Mouse (Mus musculus) urinary bladder, adult 18-20 months (tissue): ENCODE data around the gene Grsf1.
A peak's percentile ranks its signal among the peaks of the same experiment; 100 is the strongest.

Experiments
- DNase-seq, 2 experiments: peaks; one replicate each; pipeline ENCODE4 v3.0.0; 2022; ENCODE audit warnings: low spot score in 2 of 2, mixed read lengths in 2 of 2

The Grsf1 gene

GRCm38 (mm10) chr5:88630883-88631282, 45.1 kb downstream of the Grsf1 start:
- DNase-seq, result peak in 1 of 2 experiments; percentile 22

DNA sequence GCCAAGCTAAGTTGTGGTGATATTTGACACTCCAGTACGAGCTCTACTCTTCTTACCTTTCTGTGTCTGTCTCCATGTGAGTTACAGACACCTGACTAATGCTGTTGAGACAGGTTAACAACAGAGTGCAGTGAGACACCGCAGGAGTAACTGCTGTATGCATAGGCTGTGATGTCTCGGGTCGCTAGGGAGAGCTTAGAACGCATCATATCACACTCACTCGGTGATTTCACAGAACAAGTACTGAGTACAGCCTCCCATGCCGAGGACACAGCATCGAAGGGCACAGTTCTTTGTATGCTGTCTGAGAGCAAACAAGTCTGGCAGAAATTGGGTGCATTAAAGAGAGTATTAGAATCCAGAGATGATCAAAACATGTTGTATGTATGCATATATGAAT, 46.0 kb downstream of the Grsf1 start:
- DNase-seq, result no peak

- DNase-seq, result no peak
Measured at GRCm38 (mm10) chr5:88629125-88629524, 46.8 kb downstream of the Grsf1 start.

DNA sequence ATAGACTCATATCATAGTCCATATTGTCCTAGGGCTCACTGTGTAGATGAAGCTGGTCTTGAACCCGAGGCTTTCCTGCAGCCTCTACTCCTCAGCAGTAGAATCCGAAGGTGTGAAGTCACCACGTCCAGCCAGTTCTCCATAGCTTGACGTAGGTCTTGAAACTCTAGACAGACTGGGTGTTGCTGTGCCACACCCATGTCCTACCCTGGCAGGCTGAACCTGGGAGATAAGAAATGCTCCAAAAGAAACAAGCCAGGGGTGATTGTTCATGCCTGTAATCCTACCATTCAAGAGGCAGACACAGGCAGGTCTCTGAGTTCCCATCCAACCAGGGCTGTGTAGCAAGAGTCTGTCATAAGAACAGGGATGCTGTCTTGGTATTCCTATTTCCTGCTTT, 48.4 kb downstream of the Grsf1 start:
- DNase-seq, result no peak

- DNase-seq, result no peak
Measured at GRCm38 (mm10) chr5:88616988-88617387, 59.0 kb downstream of the Grsf1 start.

DNA sequence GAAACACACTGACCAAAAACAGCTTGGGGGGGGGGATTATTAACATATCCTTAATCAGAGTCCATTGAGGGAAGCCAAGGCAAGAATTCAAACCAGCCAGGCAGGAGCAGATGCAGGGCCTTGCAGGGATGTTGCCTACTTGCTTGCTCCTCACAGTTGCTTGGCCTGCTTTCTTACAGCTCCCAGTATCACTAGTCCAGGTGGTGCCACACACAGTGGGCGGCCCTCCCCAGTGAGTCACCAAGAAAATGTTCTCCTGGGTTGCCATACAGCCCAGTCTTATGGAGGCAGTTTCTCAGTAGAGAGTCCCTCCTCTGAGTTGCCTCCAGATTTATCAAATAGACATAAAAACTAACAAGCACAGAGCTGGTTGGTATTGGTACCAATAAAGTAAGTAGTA, 61.8 kb downstream of the Grsf1 start:
- DNase-seq, result no peak
